Mouse (Mus musculus): Measurements from ENCODE around the gene Whrn.

DNA sequence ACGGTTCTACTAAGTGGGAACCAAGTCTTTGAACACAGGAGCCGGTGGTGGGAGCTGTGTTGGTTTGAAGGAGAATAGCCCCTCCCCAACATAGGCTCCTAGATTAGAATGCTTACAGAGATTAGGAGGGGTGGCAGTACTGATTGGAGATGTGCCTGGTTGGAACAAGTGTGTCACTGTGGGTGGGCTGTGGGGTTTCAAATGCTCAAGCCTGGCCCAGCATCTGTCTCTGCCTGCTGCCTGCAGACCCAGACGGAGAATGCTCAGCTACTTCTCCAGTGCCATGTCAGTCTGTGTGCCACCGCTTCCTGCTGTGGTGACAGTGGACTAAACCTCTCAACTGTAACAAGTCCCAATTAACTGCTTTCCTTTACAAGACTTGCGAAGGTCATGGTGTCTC is 45.2 kb downstream of the Whrn start:
- no peak for TF ChIP-seq CTCF (IDR thresholded peaks at IDR 0.05; ENCODE audit: low read depth)
- no peak for TF ChIP-seq EP300 (IDR thresholded peaks at IDR 0.05; ENCODE audit: low read depth)
